Mouse (Mus musculus) heart, postnatal 14 days (tissue): Measurements from ENCODE around the gene Ugt2a2. TPM values are rescaled to one million over a fixed set of nuclear protein-coding genes. Genes with fewer than 3 reads are reported as not detected.
"Not testable (repeated sequence)": the region's sequence is repeated elsewhere in the genome, so short reads cannot be mapped to it uniquely, and the experiment has no call there.

ENCODE experiments used
- DNase-seq, 2 experiments: peaks; one replicate each; pipeline ENCODE4 v3.0.0; 2021 to 2022
- intact Hi-C: fragments of 180-260 bp; cut with DNase I; formaldehyde crosslinking; loops from one replicate; pipeline ENCODE4 v1.15.1; 2025
- long read RNA-seq, 2 experiments: library from polyadenylated mRNA; stranded (forward); transcript quantifications; one replicate each; pipeline ENCODE4 v2.0.0; 2021
- total RNA-seq, 2 experiments: library from RNA; stranded (reverse); gene quantifications; 2 replicates each; pipeline ENCODE4 v1.2.3; 2021

The Ugt2a2 gene
- total RNA-seq: not detected
- long read RNA-seq, experiment 1: 0 reads
- long read RNA-seq, experiment 2: 0 reads

DNA sequence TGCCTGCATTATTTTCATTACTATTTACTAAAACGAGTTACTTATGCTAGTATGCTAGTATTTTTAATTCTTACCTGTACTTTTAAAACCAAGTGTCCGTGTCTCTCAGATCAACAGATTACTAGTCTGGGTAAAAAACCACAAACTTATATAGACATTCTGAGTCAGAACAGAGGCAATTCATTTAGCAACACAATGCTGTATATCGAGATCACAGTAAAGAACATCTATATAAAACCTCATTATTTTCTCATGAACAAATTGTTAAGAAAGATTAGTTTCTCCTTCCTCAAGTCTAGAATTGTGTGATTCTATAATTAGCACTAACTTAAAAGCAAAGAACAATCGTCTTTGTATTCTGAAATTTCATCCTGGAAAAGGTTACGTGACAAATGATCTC is at the start of gene Ugt2a2:
TSS of gene Ugt2a2 (minus strand) at position 101 of the 400 bp plus-strand sequence.
- no peak for DNase-seq
- intact Hi-C loops: no loop called here

GRCm38 (mm10) chr5:87523561-87523960 is 41.5 kb upstream of the Ugt2a2 start:
- intact Hi-C loops, DNase-seq: not testable (repeated sequence)

- intact Hi-C loops: loop anchor here (10.0 kb wide), 1 partner anchor 969 kb away; no protein-coding TSS in a partner anchor
Measured at GRCm38 (mm10) chr5:87505776-87506458, 23.9 kb upstream of the Ugt2a2 start.

DNA sequence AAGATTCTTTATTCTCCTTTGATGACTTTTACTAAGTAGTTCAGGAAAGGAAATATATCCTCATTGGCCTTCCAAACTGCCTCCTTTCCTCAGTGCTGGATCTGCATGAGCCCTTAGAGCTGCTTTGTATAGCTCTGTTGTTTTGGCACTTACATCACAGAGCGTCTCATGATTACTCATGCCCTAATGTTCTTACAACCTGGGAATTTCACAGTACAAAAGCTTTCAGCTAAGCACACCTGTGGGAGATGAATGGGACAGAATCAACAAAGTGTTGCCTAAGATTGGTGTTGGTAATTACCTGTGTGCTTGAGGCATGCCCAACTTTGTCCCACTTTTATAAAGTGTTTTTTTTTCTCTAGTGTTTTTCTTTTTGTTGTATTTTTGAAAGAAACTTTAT is 20.6 kb upstream of the Ugt2a2 start:
- intact Hi-C loops: loop anchor here (10.0 kb wide), 1 partner anchor 972 kb away; no protein-coding TSS in a partner anchor
- no peak for DNase-seq

More at GRCm38 (mm10) chr5:87505776-87506458, 23.9 kb upstream of the Ugt2a2 start:
- DNase-seq: no peak

GRCm38 (mm10) chr5:87499341-87499740 is 17.3 kb upstream of the Ugt2a2 start:
- intact Hi-C loops: no loop called here
- DNase-seq: no peak

DNA sequence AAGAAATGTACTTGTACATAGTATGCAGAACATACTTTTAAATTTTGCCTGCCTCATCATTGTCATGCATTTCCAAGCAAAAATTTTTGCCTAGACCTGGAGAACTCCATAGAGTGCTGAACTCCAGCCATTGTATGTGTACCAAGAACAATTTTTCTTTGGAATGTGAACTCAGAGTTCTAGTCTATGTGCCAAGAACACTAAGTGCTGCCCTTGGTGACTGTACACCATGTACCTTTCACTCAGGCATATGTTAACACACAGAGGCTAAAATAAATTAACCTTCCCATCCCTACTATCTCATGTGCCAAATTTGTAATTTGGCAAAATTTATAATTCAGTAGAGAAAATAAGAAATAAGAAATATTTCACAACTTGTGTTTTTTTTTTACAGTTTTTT is 16.9 kb upstream of the Ugt2a2 start:
- no peak for DNase-seq
- intact Hi-C loops: no loop called here

DNA sequence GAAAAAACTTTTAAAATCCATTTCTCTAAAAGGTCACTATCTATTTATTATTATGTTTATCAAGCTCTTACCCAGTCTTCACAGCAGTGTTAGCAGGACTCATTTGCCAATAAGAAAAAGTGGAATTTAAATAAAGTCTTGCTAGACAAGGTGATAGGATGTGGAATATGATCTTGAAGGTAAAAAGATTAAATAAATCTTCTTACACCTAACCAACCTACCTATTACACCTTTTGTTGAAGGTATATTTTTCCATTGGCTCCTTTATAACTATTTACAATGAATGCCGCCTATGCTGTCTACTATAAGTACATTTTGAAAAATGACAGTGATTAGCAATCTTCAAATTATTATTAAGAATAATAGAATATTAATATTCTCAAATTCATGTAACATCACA is 8.7 kb upstream of the Ugt2a2 start, which contains the start of gene Ugt2a1:
TSS of gene Ugt2a1 (minus strand) at position 101 of the 400 bp plus-strand sequence.
- intact Hi-C loops: no loop called here
- no peak for DNase-seq

DNA sequence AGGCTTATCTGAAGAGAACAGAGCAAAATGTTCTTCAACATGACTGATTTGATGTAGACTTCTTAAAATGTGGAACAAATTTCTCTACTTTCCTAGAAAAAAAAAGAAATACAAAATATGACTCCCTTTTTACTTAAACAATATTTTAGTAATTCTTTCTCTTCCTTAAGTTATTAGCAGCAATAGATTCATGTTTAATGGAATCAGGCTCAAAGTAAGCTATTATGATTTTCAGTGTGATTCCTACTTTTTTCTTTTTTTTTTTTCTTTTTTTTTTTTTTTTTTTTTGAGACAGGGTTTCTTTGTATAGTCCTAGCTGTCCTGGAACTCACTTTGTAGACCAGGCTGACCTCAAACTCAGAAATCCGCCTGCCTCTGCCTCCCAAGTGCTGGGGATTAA is 4.6 kb upstream of the Ugt2a2 start, which contains the start of gene Gm43638:
TSS of gene Gm43638 (minus strand) at position 101 of the 400 bp plus-strand sequence.
- intact Hi-C loops, DNase-seq: not testable (repeated sequence)

- intact Hi-C loops: no loop called here
Measured at GRCm38 (mm10) chr5:87458810-87459209, 23.2 kb downstream of the Ugt2a2 start.

DNA sequence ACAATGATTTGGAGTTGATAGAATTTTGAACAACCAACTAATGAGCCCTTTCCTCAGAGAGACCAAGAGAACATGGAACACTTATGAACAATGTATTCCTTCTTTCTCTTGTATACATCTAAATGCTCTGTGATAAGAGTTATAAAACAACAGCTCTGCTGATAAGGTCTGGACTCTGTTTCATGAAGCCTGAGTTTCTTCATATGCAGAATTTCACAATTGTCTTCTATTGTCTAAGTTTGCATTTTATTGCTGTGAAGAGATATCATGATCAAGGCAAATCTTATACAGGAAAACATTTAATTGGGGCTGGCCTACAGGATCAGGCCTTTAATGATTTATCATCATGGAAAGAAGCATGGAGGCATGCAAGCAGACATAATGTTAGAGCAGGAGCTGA is 24.4 kb downstream of the Ugt2a2 start:
- DNase-seq: no peak
- intact Hi-C loops: no loop called here

More at GRCm38 (mm10) chr5:87458810-87459209, 23.2 kb downstream of the Ugt2a2 start:
- DNase-seq: no peak

GRCm38 (mm10) chr5:87456216-87456850 is 25.7 kb downstream of the Ugt2a2 start:
- intact Hi-C loops: no loop called here
- DNase-seq: no peak

- no peak for DNase-seq
- intact Hi-C loops: no loop called here
Measured at GRCm38 (mm10) chr5:87455519-87455918, 26.5 kb downstream of the Ugt2a2 start.

GRCm38 (mm10) chr5:87452514-87452913 is 29.5 kb downstream of the Ugt2a2 start:
- DNase-seq, intact Hi-C loops: not testable (repeated sequence)

- intact Hi-C loops: no loop called here
- no peak for DNase-seq
Measured at GRCm38 (mm10) chr5:87436264-87436663, 45.8 kb downstream of the Ugt2a2 start.

DNA sequence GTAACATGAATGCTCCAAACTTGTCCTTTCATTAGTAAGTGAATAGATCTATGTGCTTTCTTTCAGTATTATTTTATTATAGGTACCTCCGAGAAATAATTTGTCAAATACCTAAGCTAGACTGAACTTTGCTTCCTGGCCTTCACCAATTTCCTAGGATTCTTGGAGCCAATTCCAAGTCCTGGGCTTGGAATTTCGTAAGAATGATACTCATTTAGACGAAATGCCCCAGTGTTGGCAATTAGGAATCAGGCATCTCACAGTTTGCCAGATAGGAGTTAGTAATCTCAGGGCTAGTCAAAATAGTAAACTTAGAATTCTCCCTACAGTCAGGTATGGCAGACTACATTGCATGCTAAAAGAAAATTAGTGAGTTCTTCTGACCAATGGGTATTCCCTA is 56.4 kb downstream of the Ugt2a2 start:
- no peak for DNase-seq
- intact Hi-C loops: no loop called here

DNA sequence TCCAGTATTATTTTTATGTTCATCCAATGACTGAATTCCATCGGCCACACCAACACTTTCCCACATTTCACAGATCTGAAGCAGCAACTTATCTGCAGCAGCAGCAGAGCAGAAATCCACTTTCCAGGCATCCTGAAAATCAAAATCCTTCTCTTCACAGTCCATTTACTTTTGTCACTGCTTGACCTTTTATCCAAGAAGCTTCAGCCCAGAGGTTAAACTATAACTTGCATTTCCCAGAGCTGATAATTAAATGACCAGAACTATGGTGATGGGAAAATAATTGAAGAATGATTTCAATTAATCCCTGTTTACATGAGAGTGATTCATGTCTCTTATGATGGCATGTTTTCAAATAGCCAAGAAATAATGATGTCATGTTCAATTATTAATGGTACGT is 58.0 kb downstream of the Ugt2a2 start, which contains the start of gene Ugt2b38:
TSS of gene Ugt2b38 (minus strand) at position 163 of the 400 bp plus-strand sequence.
- DNase-seq, intact Hi-C loops: not testable (repeated sequence)

Other genes starting within 250 kb of the Ugt2a2 start
- not detected for gene Ugt2b37, start 227.5 kb downstream of the Ugt2a2 start, total RNA-seq
- gene Ugt2a3, start 145.1 kb downstream of the Ugt2a2 start, total RNA-seq: not detected
- gene Ugt2b38, start 58.1 kb downstream of the Ugt2a2 start, total RNA-seq: not detected
- not detected for gene Gm43638, start 4.5 kb upstream of the Ugt2a2 start, total RNA-seq
- not detected for gene Ugt2a1, start 8.6 kb upstream of the Ugt2a2 start, total RNA-seq
- gene Sult1b1, start 55.9 kb upstream of the Ugt2a2 start, total RNA-seq: not detected
- under 1 TPM in 1 of 2 experiments, not detected in 1; 0.36 TPM for gene Sult1d1, start 86.8 kb upstream of the Ugt2a2 start, total RNA-seq
- not detected for gene Sult1e1, start 109.3 kb upstream of the Ugt2a2 start, total RNA-seq
- gene Csn1s1, start 183.9 kb upstream of the Ugt2a2 start, total RNA-seq: not detected
- gene Csn2, start 217.4 kb upstream of the Ugt2a2 start, total RNA-seq: under 1 TPM in 1 of 2 experiments, not detected in 1; 0.27 TPM